Mouse (Mus musculus): ENCODE results near the gene Zfp106.

DNA sequence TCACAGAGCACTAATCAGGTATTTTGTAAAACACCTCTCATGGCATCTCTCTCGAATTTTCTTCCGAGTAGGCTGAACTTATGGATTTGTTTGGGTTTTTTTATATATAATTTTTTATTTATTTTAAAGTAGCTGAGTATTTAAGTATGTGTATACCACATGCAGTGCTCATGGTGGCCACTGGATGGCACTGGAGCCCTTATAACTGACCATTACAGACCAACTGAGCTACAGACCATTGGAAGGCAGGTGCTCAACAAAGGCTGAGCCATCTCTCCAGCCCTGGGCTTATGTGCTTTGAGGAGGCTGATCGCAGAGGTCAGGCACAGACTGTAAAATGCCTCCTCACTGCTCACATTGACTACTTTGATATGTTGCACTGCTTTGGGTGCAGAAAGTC is 85.0 kb downstream of the Zfp106 start:
- peak; percentile 66; the same call in 1 of the 2 replicates for TF ChIP-seq CTCF (IDR thresholded peaks at IDR 0.05; ENCODE audit: extremely low read depth, insufficient read depth, insufficient read length, insufficient replicate concordance)
- no peak for TF ChIP-seq POLR2A (IDR thresholded peaks at IDR 0.05; ENCODE audit: low read depth, low read length)

Measured in spleen, adult 2 months (tissue).